Mouse (Mus musculus) heart, embryonic 14.5 days (tissue): ENCODE data around the gene Gm20696. TPM values are rescaled to one million over a fixed set of nuclear protein-coding genes. Genes with fewer than 3 reads are reported as not detected.
A peak's percentile ranks its signal among the peaks of the same experiment; 100 is the strongest.

Experiments used
- ATAC-seq: fragments of 200-750 bp; cut with Nextera tagmentation; 2 replicates; pipeline ENCODE4 v1.8.0; 2017; ENCODE audit warnings: low read depth, moderate TSS enrichment; ENCODE audit not compliant: insufficient number of reproducible peaks, insufficient read depth, low FRiP score
- H3K27ac ChIP-seq, 2 experiments: fragments of 200-500 bp in 1 of 2; fragments of 300-500 bp in 1 of 2; sonication (generic) in 1 of 2; replicated peaks in 1 of 2; 2 replicates each; pipeline ENCODE4 v1.5.1; 2012 to 2014; ENCODE audit warnings: low read depth in 2 of 2, low read length in 2 of 2, control low read depth in 1 of 2, mild to moderate bottlenecking in 1 of 2, mixed read lengths in 1 of 2; ENCODE audit not compliant: control insufficient read depth in 1 of 2, insufficient read depth in 1 of 2
- H3K27me3 ChIP-seq: fragments of 300-500 bp; sonication (generic); 2 replicates; pipeline ENCODE4 v1.6.1; 2014; ENCODE audit warnings: mild to moderate bottlenecking, low read length, control low read depth; ENCODE audit not compliant: control insufficient read depth, insufficient read depth
- H3K36me3 ChIP-seq: fragments of 300-500 bp; sonication (generic); 2 replicates; pipeline ENCODE4 v1.6.1; 2014; ENCODE audit warnings: mild to moderate bottlenecking, control low read depth, low read length, mixed read lengths; ENCODE audit not compliant: control insufficient read depth, insufficient read depth
- H3K4me1 ChIP-seq, 2 experiments: fragments of 200-500 bp in 1 of 2; fragments of 300-500 bp in 1 of 2; sonication (generic) in 1 of 2; 2 replicates each; pipeline ENCODE4 v1.6.1; 2012 to 2014; ENCODE audit warnings: low read length in 2 of 2, control low read depth in 1 of 2, mixed read lengths in 1 of 2; ENCODE audit not compliant: control insufficient read depth in 2 of 2, insufficient read depth in 2 of 2
- H3K4me2 ChIP-seq: fragments of 300-500 bp; sonication (generic); 2 replicates; pipeline ENCODE4 v1.6.1; 2014; ENCODE audit warnings: mild to moderate bottlenecking, low read length
- H3K4me3 ChIP-seq, 2 experiments: fragments of 200-500 bp in 1 of 2; fragments of 300-500 bp in 1 of 2; sonication (generic) in 1 of 2; 2 replicates each; pipeline ENCODE4 v1.5.1; 2012 to 2014; ENCODE audit warnings: low read length in 2 of 2, mild to moderate bottlenecking in 2 of 2, control low read depth in 1 of 2, low read depth in 1 of 2, moderate library complexity in 1 of 2; ENCODE audit not compliant: control insufficient read depth in 1 of 2, insufficient read depth in 1 of 2
- H3K9ac ChIP-seq: fragments of 300-500 bp; sonication (generic); 2 replicates; pipeline ENCODE4 v1.6.1; 2014; ENCODE audit warnings: mild to moderate bottlenecking, low read length
- H3K9me3 ChIP-seq: fragments of 300-500 bp; sonication (generic); 2 replicates; pipeline ENCODE4 v1.6.1; 2016; ENCODE audit warnings: low read length, control low read depth; ENCODE audit not compliant: control insufficient read depth
- WGBS: fragments of 180-500 bp; shearing (Covaris S2); extraction: QIAGEN DNeasy Blood & Tissue Kit; methylation state at CpG from one replicate; pipeline ENCODE4 v1.1.7; 2014; 5-methylcytosine and 5-hydroxymethylcytosine counted together
- polyA plus RNA-seq: library from polyadenylated mRNA; unstranded; fragments of >200 nt; fragmentation: Nextera tagmentation; extraction: Ambion mirVana; gene quantifications from 2 replicates; pipeline ENCODE4 v1.2.1, GENCODE M21; 2014

The Gm20696 gene
- polyA plus RNA-seq, 1 experiment from 2014 or later, result 3.9 TPM

DNA sequence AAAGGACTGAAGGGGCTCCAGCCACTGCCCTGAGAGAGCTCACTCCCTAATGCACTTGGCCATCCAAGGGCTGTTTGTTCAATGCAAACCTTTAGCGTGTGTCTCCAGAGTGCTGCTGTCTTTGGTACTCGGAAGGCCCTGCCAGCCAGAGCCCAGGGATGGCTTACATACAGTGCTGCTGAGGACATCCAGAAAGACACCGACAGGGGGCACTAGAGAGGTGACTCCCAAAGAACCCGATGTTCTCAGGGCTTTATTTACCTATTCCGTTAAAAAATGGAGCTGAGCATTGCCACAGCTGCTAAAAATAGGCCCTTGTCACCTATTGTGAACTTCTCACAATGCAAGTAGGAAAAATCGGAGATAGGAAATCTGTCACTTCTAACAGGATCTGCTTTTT is 54.7 kb downstream of the Gm20696 start:
- H3K4me2 ChIP-seq, result no peak overlapping the region
- no peak overlapping the region for H3K27ac ChIP-seq
- no peak overlapping the region for H3K4me3 ChIP-seq
- WGBS, result 46% methylated on average over 6 of the region's 6 CpGs
- ATAC-seq, result no peak
- no peaks in the 10 kb centered on the region for H3K27me3 ChIP-seq
- H3K36me3 ChIP-seq, result no peaks in the 10 kb centered on the region
- H3K4me1 ChIP-seq, result peaks cover 8 to 10% of the 10 kb centered on the region in 2 experiments; a peak in 3 of 4 replicates
- H3K9me3 ChIP-seq, result no peaks in the 10 kb centered on the region
- H3K9ac ChIP-seq, result no peak overlapping the region

DNA sequence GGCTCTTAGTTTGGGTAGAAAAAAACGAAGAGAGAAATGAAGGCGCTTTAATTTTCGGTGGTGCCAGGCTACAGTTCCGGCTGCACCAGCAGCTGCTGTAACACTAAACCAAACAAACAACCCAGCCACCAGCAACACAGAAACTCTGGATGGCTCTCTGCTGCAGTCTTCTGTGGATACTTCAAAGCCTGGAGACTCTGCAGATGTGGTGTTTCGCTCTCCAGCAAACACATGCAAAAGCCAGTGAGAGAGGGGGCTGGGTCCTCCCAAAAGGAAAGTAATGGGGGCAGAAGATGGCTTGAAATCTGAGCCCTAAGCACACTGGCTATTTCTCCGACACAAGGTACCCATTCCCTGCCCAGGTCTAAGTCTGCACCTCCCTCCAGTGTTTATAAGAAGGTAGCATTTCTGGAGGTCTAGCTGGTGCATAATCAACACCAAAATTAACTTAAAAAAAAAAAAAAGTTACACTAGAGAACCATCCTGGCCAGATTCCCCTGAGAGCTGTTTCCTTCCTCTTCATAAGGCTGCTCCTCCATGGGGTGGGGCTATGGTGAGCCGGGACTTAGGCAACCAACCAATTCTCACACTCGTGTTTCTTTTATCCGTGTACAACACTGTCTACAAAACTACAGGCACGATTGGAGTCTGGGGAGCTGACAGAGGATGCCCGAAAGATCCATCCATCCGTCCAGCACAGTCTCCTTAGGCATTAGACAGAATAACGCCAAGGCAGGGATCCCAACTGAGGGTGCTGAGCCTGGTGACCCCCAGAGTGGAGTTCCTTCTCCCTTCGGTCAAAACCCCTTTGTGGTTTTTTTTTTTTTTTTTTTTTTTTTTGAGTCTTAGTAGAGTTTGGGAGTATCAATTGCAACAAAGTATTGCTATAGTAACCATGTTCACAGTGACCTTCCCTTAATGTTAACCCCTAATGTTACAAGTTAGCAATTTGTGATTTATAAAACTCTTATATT is 55.9 kb downstream of the Gm20696 start:
- no peak overlapping the region for H3K4me3 ChIP-seq
- H3K36me3 ChIP-seq, result no peaks in the 10 kb centered on the region
- peaks cover 8 to 10% of the 10 kb centered on the region in 2 experiments; a peak in 3 of 4 replicates for H3K4me1 ChIP-seq
- H3K4me2 ChIP-seq, result no peak overlapping the region
- no peak for ATAC-seq
- H3K27me3 ChIP-seq, result no peaks in the 10 kb centered on the region
- no peak overlapping the region for H3K27ac ChIP-seq
- H3K9me3 ChIP-seq, result no peaks in the 10 kb centered on the region
- 46% methylated on average over 14 of the region's 14 CpGs for WGBS
- no peak overlapping the region for H3K9ac ChIP-seq

DNA sequence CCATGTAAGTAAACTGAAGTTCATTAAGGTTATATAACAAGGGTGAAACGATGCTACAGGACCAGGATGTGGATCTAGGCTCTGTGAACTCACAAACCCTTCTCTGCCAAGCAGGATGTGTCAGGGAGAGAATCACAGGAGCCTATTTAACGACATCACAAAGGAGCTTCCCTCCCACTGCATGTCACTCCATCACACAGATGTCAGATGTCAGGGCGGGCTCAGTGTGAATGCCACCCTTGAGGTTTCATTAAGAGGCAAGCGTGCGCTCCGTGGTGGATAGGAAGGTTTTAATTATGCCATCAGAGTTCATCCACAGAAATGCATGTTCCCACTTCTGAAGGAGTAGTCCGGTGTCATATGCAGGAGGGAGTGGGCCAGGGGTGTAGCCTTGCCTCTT is 60.5 kb downstream of the Gm20696 start:
- Histone ChIP-seq H3K27ac (no peak overlapping the region), H3K27me3 (no peaks in the 10 kb centered on the region), H3K9me3 (no peaks in the 10 kb centered on the region), H3K9ac (no peak overlapping the region), H3K4me1 (peaks cover 0 to 8% of the 10 kb centered on the region in 2 experiments; a peak in 2 of 4 replicates), H3K4me3 (no peak overlapping the region), H3K4me2 (no peak overlapping the region), H3K36me3 (no peaks in the 10 kb centered on the region)
- no peak for ATAC-seq
- 77% methylated on average over 7 of the region's 7 CpGs for WGBS

DNA sequence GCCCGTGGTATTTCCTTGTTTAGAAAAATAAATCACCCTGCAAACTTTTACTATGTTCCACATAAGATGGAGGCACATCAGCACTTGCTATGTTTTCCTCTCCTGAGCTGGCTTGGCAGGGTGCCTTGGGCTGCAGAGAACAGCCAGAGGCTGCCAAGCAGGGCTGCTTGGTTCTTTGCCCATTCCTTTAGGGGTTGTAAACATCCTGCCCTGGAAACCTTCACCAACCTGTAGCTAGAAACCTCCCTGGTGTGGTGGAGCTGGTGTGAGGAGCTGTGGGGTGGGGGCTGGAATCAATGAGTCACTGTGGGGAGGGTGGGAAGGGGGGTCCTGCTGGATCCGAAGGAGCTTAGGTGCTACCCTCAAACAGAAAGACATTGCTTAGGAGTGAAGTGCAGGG is 61.8 kb downstream of the Gm20696 start:
- H3K27ac ChIP-seq, result 0 out of 4 replicates have a peak overlapping the region, but pooled peaks of 1 of the 2 experiments have one; percentile 21
- no peak overlapping the region for H3K4me2 ChIP-seq
- H3K9me3 ChIP-seq, result no peaks in the 10 kb centered on the region
- H3K9ac ChIP-seq, result no peak overlapping the region
- no peak overlapping the region for H3K4me3 ChIP-seq
- no peaks in the 10 kb centered on the region for H3K36me3 ChIP-seq
- ATAC-seq, result no peak
- peaks cover 0 to 8% of the 10 kb centered on the region in 2 experiments; a peak in 1 of 4 replicates for H3K4me1 ChIP-seq
- 55% methylated on average over 2 of the region's 2 CpGs for WGBS
- no peaks in the 10 kb centered on the region for H3K27me3 ChIP-seq

DNA sequence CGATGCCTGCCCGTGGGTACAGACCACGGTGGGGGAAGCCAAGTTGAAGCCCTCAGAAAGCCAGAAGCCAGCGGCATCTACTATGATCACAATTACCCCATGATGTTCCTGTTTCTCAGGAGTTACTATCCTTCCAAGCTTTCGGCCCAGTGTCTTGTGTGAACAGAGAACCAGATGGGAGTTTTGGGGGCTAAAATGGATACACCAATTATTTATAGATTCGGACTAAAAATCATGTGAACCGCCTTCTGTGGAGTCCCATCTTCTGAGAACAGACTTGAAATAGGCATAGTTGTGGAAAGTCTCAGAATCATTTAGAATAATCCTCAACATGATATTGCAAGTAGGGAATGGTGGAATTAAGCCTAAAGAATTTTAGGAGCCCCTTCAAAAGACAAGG is 64.2 kb downstream of the Gm20696 start:
- Histone ChIP-seq H3K36me3 (no peaks in the 10 kb centered on the region), H3K4me1 (peaks cover 0 to 8% of the 10 kb centered on the region in 2 experiments; a peak in 1 of 4 replicates), H3K27ac (no peak overlapping the region), H3K9me3 (no peaks in the 10 kb centered on the region), H3K27me3 (no peaks in the 10 kb centered on the region), H3K4me2 (no peak overlapping the region), H3K9ac (no peak overlapping the region), H3K4me3 (no peak overlapping the region)
- no peak for ATAC-seq
- 75% methylated on average over 7 of the region's 7 CpGs for WGBS

DNA sequence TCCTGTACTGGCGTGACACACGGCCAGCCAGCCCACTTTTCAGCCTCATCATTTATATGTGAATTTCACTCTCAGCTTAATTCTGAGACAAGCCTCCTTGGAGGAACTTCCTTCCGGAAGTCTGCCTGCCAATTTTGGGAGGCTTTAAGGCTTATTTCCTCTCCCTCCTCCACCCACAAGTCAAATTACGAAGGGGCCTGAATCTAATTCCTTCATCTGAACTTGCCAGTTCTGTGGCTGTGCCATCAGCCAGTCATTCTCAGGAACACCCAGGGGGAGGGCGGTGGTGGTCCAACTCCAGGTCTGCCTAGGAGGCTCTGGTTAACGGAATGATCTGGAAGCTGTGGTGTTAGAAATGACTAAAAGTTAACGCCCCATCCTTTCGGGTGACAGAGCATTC is 65.7 kb downstream of the Gm20696 start:
- ATAC-seq, result no peak
- no peak overlapping the region for H3K4me2 ChIP-seq
- no peaks in the 10 kb centered on the region for H3K36me3 ChIP-seq
- H3K27me3 ChIP-seq, result no peaks in the 10 kb centered on the region
- H3K4me1 ChIP-seq, result peaks cover 0 to 8% of the 10 kb centered on the region in 2 experiments; a peak in 1 of 4 replicates
- no peaks in the 10 kb centered on the region for H3K9me3 ChIP-seq
- no peak overlapping the region for H3K4me3 ChIP-seq
- H3K9ac ChIP-seq, result no peak overlapping the region
- 68% methylated on average over 8 of the region's 8 CpGs for WGBS
- H3K27ac ChIP-seq, result no peak overlapping the region

DNA sequence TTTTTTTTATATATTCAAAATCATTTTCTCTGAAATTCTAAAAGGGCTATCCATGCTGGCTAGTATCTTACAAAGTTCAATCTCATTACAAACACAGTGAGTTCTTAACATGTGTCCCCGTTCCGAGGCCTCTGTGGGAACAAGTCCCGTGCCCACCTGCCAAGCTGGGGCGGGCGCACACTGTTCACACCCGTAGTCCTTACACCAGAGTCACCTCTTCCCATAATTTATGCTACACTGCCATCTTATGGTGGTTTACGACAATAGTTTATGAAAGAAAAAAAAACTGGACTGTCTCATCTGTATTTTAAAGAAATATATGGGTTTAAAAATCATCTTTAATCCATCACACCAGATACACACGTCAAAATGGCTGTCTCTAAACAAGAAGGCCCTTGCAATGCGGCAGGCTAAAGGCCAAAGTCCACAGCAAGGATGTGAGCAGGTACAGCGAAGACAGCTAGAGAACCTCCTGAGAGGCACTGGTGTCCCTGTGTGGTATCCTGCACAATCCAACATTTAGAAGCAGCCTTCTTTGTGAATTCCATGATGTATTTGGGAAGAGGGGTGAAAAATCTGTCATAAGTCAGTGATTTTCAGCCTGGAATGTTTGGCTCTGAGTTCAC is 66.3 kb downstream of the Gm20696 start:
- no peaks in the 10 kb centered on the region for H3K27me3 ChIP-seq
- no peaks in the 10 kb centered on the region for H3K36me3 ChIP-seq
- 27% methylated on average over 10 of the region's 10 CpGs for WGBS
- no peak for ATAC-seq
- H3K9me3 ChIP-seq, result no peaks in the 10 kb centered on the region
- H3K4me3 ChIP-seq, result no peak overlapping the region
- H3K9ac ChIP-seq, result no peak overlapping the region
- H3K4me1 ChIP-seq, result peaks cover 0 to 8% of the 10 kb centered on the region in 2 experiments; a peak in 1 of 4 replicates
- peak overlapping the region; percentile 47 for H3K4me2 ChIP-seq
- no peak overlapping the region for H3K27ac ChIP-seq
